8 mouse cellular contexts compared by ENCODE assay signal in the genomic region with DNA sequence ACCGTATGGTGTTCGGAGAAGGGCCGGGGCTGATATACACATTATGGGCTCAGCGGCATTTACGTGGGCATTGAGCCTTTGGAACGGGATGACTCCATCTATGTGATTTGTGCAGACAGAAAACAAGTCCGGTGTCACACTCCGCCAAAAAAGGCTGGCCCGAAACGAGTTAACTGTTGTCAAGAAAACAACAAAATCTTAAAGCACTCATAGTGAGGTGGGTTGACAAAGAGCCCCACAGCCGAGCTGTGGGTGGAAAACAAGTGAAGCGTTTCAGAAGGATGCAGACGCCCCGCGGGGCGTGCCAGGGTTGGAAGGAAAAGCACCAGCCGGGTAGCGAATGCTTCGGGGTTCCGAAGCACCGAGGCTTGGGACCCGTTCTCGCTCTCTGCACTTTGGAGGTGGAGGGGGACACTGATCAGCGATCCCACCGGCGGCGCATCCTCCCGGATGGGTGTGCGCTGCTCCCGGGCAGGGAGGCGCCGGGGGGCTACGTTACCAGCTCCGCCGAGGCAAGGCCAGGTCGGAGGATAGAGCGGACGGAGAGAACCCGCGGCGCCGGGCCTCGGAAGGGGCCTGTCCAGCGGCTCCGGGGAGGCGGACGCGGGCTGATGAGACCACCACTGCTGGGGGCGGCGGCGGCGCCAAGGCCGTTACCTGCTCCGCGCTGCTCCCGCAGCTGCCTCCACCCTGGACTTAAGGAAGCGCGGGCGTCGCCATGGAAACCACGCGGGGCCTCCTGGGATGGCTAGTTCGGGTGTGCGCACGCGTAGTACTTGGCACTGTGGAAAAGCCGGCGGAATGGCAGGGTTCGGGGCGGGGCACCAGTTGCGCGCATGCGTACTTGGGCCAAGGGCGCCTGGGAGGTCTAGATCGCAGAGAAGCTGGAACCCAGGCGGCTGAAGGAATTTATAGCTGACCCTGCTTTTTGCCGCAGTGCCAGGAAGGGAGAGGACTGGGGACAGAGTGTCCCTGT. TPM values are rescaled to one million over a fixed set of nuclear protein-coding genes. Genes with fewer than 3 reads are reported as not detected.
A peak's percentile ranks its signal among the peaks of the same experiment; 100 is the strongest.
DNase-seq lines count a peak whose midpoint lies in the region; ATAC-seq lines count a peak whose summit lies in the region.

TSS of gene Lca5l (minus strand) at position 741 of the 976 bp plus-strand sequence.

- H3K4me1 ChIP-seq in hindbrain, embryonic 16.5 days (ENCODE audit: control insufficient read depth, insufficient read depth, low read depth, low read length), result peaks cover 7% of the 10 kb centered on the region

- no peaks in the 10 kb centered on the region for H3K9me3 ChIP-seq in hindbrain, embryonic 16.5 days (ENCODE audit: control insufficient read depth, low read length)

- WGBS in hindbrain, embryonic 16.5 days, result under 1% methylated on average over 77 of the region's 77 CpGs
- WGBS in macrophage (ENCODE audit: missing documents), result 2% methylated on average over 75 of the region's 77 CpGs

- H3K4me2 ChIP-seq in hindbrain, embryonic 16.5 days (ENCODE audit: low read length), result peak within 1 kb of the TSS; percentile 75

- no peaks in the 10 kb centered on the region for H3K36me3 ChIP-seq in hindbrain, embryonic 16.5 days (ENCODE audit: control insufficient read depth, insufficient read depth, low read length)
- no peaks in the 10 kb centered on the region for H3K36me3 ChIP-seq in macrophage (ENCODE audit: inconsistent target)

- ATAC-seq in hindbrain, embryonic 16.5 days, result peak; percentile 98

- H3K79me2 ChIP-seq in macrophage (ENCODE audit: inconsistent target), result no peaks in the 10 kb centered on the region

- peak; percentile 94 for DNase-seq in WW6 (ENCODE audit: low read depth, low spot score)
- peak; percentile 99 for DNase-seq in cerebellum, postnatal 4 days (ENCODE audit: low spot score in 2 of 2)
- DNase-seq in gastrocnemius, adult 18-20 months (ENCODE audit: low spot score), result peak; percentile 99
- peak; percentile 100 for DNase-seq in left cerebral cortex, adult 18-20 months (ENCODE audit: low spot score in 2 of 2)
- peak; percentile 99 for DNase-seq in right cerebral cortex, adult 18-20 months
- DNase-seq in urinary bladder, postnatal 10 days (ENCODE audit: low spot score), result peak; percentile 99

- peak within 1 kb of the TSS; percentile 95 for H3K9ac ChIP-seq in hindbrain, embryonic 16.5 days (ENCODE audit: low read depth, low read length)

- peak within 1 kb of the TSS; percentile 97 for H3K4me3 ChIP-seq in hindbrain, embryonic 16.5 days (ENCODE audit: low read length)
- peak within 1 kb of the TSS; percentile 48 for H3K4me3 ChIP-seq in macrophage (ENCODE audit: inconsistent target)

- no peaks in the 10 kb centered on the region for H3K27me3 ChIP-seq in hindbrain, embryonic 16.5 days (replicated peaks; ENCODE audit: control insufficient read depth, insufficient read depth, low read length)

- peak within 1 kb of the TSS; percentile 90 for H3K27ac ChIP-seq in hindbrain, embryonic 16.5 days (ENCODE audit: low read depth, low read length)
- no peak within 1 kb of the TSS for H3K27ac ChIP-seq in macrophage

RNA-seq across cellular contexts. Expression of gene Lca5l, which starts in this region (rescaled TPM):
- total RNA-seq in gastrocnemius, adult 18-20 months (2021), result under 1 TPM; 0.55 to 0.73 TPM
- 1.6 and 1.7 TPM in 2 replicates for polyA plus RNA-seq in hindbrain, embryonic 16.5 days (2015; fragmentation: Nextera tagmentation; extraction: Ambion mirVana)
- total RNA-seq in left cerebral cortex, adult 18-20 months (2021), result 1 to 10 TPM; 1.3 to 2.0 TPM
- total RNA-seq in macrophage (2018; cell fraction: chromatin; rRNA removed), result 1 to 10 TPM in 2 of 26 experiments, under 1 TPM in 13, not detected in 11; 0.30 to 1.1 (median 0.59) TPM
- total RNA-seq in macrophage (2018; cell fraction: cytosol; rRNA removed), result under 1 TPM in 5 of 26 experiments, not detected in 21; 0.03 to 0.09 (median 0.06) TPM
- 1 to 10 TPM in 1 of 26 experiments, under 1 TPM in 7, not detected in 18; 0.25 to 1.4 (median 0.45) TPM for total RNA-seq in macrophage (2018; cell fraction: nucleus; rRNA removed)
- polyA plus RNA-seq in macrophage (2018), result not detected in 3 replicates

Comparison
In these comparisons a context has a peak if more than half of its experiments do, and no peak if none do; other contexts are left out.
1. Peak in DNase-seq in gastrocnemius, adult 18-20 months; RNA of the gene not detected or under 1 TPM.